Mouse (Mus musculus): ENCODE measurements at regions not wholly inside any gene's neighbourhood (a gene's known extent, or its start where the extent isn't known, plus 50 kb on each side); places are given as distances from the start of the nearest gene placed in this dataset.

- DNase-seq (ENCODE audit: low spot score) = no peak
These were observed 151.1 kb upstream of the Irf2bp2 start for GRCm38 (mm10) chr8:126744747-126745382.

- DNase-seq (ENCODE audit: low spot score) = no peak
These were observed 149.5 kb upstream of the Irf2bp2 start for GRCm38 (mm10) chr8:126743296-126743695.

GRCm38 (mm10) chr8:126742081-126742480, 148.3 kb upstream of the Irf2bp2 start:
- DNase-seq (ENCODE audit: low spot score) = no peak

GRCm38 (mm10) chr8:126741031-126741430, 147.2 kb upstream of the Irf2bp2 start:
- DNase-seq (ENCODE audit: low spot score) = no peak

GRCm38 (mm10) chr8:126739768-126740167, 146.0 kb upstream of the Irf2bp2 start:
- no peak for DNase-seq (ENCODE audit: low spot score)

- no peak for DNase-seq (ENCODE audit: low spot score)
These were observed 143.2 kb upstream of the Irf2bp2 start for GRCm38 (mm10) chr8:126737032-126737431.

- no peak for DNase-seq (ENCODE audit: low spot score)
These were observed 142.7 kb upstream of the Irf2bp2 start for GRCm38 (mm10) chr8:126736441-126736962.

- no peak for DNase-seq (ENCODE audit: low spot score)
These were observed 142.0 kb upstream of the Irf2bp2 start for GRCm38 (mm10) chr8:126735488-126736440.

GRCm38 (mm10) chr8:126734743-126735487, 141.1 kb upstream of the Irf2bp2 start:
- no peak for DNase-seq (ENCODE audit: low spot score)

- no peak for DNase-seq (ENCODE audit: low spot score)
These were observed 140.0 kb upstream of the Irf2bp2 start for GRCm38 (mm10) chr8:126733779-126734178.

- DNase-seq (ENCODE audit: low spot score) = no peak
These were observed 139.5 kb upstream of the Irf2bp2 start for GRCm38 (mm10) chr8:126733307-126733706.

GRCm38 (mm10) chr8:126730017-126730631, 136.3 kb upstream of the Irf2bp2 start:
- no peak for DNase-seq (ENCODE audit: low spot score)

- DNase-seq (ENCODE audit: low spot score) = no peak
These were observed 135.3 kb upstream of the Irf2bp2 start for GRCm38 (mm10) chr8:126728987-126729632.

GRCm38 (mm10) chr8:126728135-126728534, 134.3 kb upstream of the Irf2bp2 start:
- no peak for DNase-seq (ENCODE audit: low spot score)

GRCm38 (mm10) chr8:126727068-126727467, 133.3 kb upstream of the Irf2bp2 start:
- no peak for DNase-seq (ENCODE audit: low spot score)

GRCm38 (mm10) chr8:126723259-126724122, 129.7 kb upstream of the Irf2bp2 start:
- no peak for DNase-seq (ENCODE audit: low spot score)

GRCm38 (mm10) chr8:126721621-126722020, 127.8 kb upstream of the Irf2bp2 start:
- DNase-seq (ENCODE audit: low spot score) = no peak

GRCm38 (mm10) chr8:126720473-126721145, 126.8 kb upstream of the Irf2bp2 start:
- no peak for DNase-seq (ENCODE audit: low spot score)

- DNase-seq (ENCODE audit: low spot score) = no peak
These were observed 126.0 kb upstream of the Irf2bp2 start for GRCm38 (mm10) chr8:126719748-126720147.
